Mouse (Mus musculus) megakaryocyte, embryonic 14.5 days (primary cell): ENCODE data around the gene Asna1. TPM values are rescaled to one million over a fixed set of nuclear protein-coding genes. Genes with fewer than 3 reads are reported as not detected.
A peak's percentile ranks its signal among the peaks of the same experiment; 100 is the strongest.

Experiments
- H3K27me3 ChIP-seq: replicated peaks from 2 replicates; pipeline ENCODE3; 2012; ENCODE audit warnings: inconsistent platforms
- H3K36me3 ChIP-seq: replicated peaks from 2 replicates; pipeline ENCODE3; 2012; ENCODE audit warnings: low read length, inconsistent platforms, mixed read lengths
- H3K4me1 ChIP-seq: 2 replicates; pipeline ENCODE4 v1.6.1; 2012; ENCODE audit warnings: inconsistent platforms
- H3K4me3 ChIP-seq: replicated peaks from 2 replicates; pipeline ENCODE3; 2012; ENCODE audit warnings: moderate library complexity, mild to moderate bottlenecking, inconsistent platforms
- H3K9me3 ChIP-seq: 2 replicates; pipeline ENCODE4 v1.6.1; 2012; ENCODE audit warnings: inconsistent platforms
- FLI1 ChIP-seq: IDR thresholded peaks from 2 replicates; pipeline ENCODE4 v1.6.1; 2012; ENCODE audit warnings: low read length, inconsistent platforms, mixed read lengths
- GATA1 ChIP-seq: IDR thresholded peaks from 3 replicates; pipeline ENCODE4 v1.6.1; 2012; ENCODE audit warnings: mixed read lengths, low read length, inconsistent platforms, borderline replicate concordance
- polyA plus RNA-seq: library from polyadenylated mRNA; stranded (reverse); fragments of >175 nt; gene quantifications from 2 replicates; pipeline ENCODE4 v1.2.3, GENCODE M21; 2012; ENCODE audit warnings: low replicate concordance; ENCODE audit not compliant: insufficient read depth

The Asna1 gene
- polyA plus RNA-seq, 1 experiment, result 181 TPM

GRCm38 (mm10) chr8:85021514-85022055 is 3.5 kb downstream of the Asna1 start:
- TF ChIP-seq FLI1, result no peak
- no peak for TF ChIP-seq GATA1
- no peaks in the 10 kb centered on the region for H3K9me3 ChIP-seq
- H3K36me3 ChIP-seq, result peaks cover 74% of the 10 kb centered on the region
- peaks cover 21% of the 10 kb centered on the region for H3K4me1 ChIP-seq
- no peaks in the 10 kb centered on the region for H3K27me3 ChIP-seq
- no peak overlapping the region for H3K4me3 ChIP-seq

GRCm38 (mm10) chr8:85017209-85017608 is 7.9 kb downstream of the Asna1 start:
- Histone ChIP-seq H3K9me3 (no peaks in the 10 kb centered on the region), H3K27me3 (peaks cover 30% of the 10 kb centered on the region), H3K36me3 (peaks cover 56% of the 10 kb centered on the region), H3K4me3 (no peak overlapping the region), H3K4me1 (peaks cover 15% of the 10 kb centered on the region)
- TF ChIP-seq FLI1, result no peak
- no peak for TF ChIP-seq GATA1

- peaks cover 15% of the 10 kb centered on the region for H3K4me1 ChIP-seq
- H3K36me3 ChIP-seq, result peaks cover 51% of the 10 kb centered on the region
- H3K9me3 ChIP-seq, result no peaks in the 10 kb centered on the region
- TF ChIP-seq FLI1, result no peak
- no peak for TF ChIP-seq GATA1
- H3K4me3 ChIP-seq, result no peak overlapping the region
- H3K27me3 ChIP-seq, result peaks cover 31% of the 10 kb centered on the region
Observed at GRCm38 (mm10) chr8:85016724-85017123, 8.4 kb downstream of the Asna1 start.

GRCm38 (mm10) chr8:85014431-85014830 is 10.7 kb downstream of the Asna1 start, which contains the start of gene Best2:
TSS of gene Best2 (minus strand) at chr8:85014531.
- H3K9me3 ChIP-seq, result no peaks in the 10 kb centered on the region
- H3K4me3 ChIP-seq, result peak within 1 kb of the TSS; percentile 90
- peaks cover 47% of the 10 kb centered on the region for H3K27me3 ChIP-seq
- H3K4me1 ChIP-seq, result peaks cover 26% of the 10 kb centered on the region
- H3K36me3 ChIP-seq, result peaks cover 28% of the 10 kb centered on the region
- TF ChIP-seq FLI1, result no peak
- no peak for TF ChIP-seq GATA1

GRCm38 (mm10) chr8:85013230-85013840 is 11.7 kb downstream of the Asna1 start:
- H3K36me3 ChIP-seq, result peaks cover 17% of the 10 kb centered on the region
- H3K27me3 ChIP-seq, result peaks cover 57% of the 10 kb centered on the region
- peaks cover 3% of the 10 kb centered on the region; the same call in 1 of the 2 replicates for H3K9me3 ChIP-seq
- peak overlapping the region; percentile 90 for H3K4me3 ChIP-seq
- TF ChIP-seq FLI1 (no peak), GATA1 (no peak)
- H3K4me1 ChIP-seq, result peaks cover 29% of the 10 kb centered on the region

- Histone ChIP-seq H3K9me3 (peaks cover 6% of the 10 kb centered on the region; the same call in 1 of the 2 replicates), H3K27me3 (peaks cover 72% of the 10 kb centered on the region), H3K4me3 (peak overlapping the region; percentile 78), H3K36me3 (no peaks in the 10 kb centered on the region), H3K4me1 (peaks cover 34% of the 10 kb centered on the region)
- TF ChIP-seq FLI1 (no peak), GATA1 (no peak)
Observed at GRCm38 (mm10) chr8:85011242-85011641, 13.8 kb downstream of the Asna1 start.

GRCm38 (mm10) chr8:85007686-85008085 is 17.4 kb downstream of the Asna1 start:
- peaks cover 47% of the 10 kb centered on the region for H3K27me3 ChIP-seq
- H3K36me3 ChIP-seq, result peaks cover 3% of the 10 kb centered on the region
- peaks cover 6% of the 10 kb centered on the region; the same call in 1 of the 2 replicates for H3K9me3 ChIP-seq
- peaks cover 22% of the 10 kb centered on the region for H3K4me1 ChIP-seq
- TF ChIP-seq GATA1 (no peak), FLI1 (no peak)
- H3K4me3 ChIP-seq, result no peak overlapping the region

- Histone ChIP-seq H3K27me3 (no peaks in the 10 kb centered on the region), H3K9me3 (no peaks in the 10 kb centered on the region), H3K36me3 (peaks cover 40% of the 10 kb centered on the region), H3K4me1 (peaks cover 37% of the 10 kb centered on the region), H3K4me3 (peak overlapping the region; percentile 87)
- TF ChIP-seq FLI1 (no peak), GATA1 (no peak)
Observed at GRCm38 (mm10) chr8:84997649-84998295, 27.3 kb downstream of the Asna1 start.

- TF ChIP-seq FLI1 (no peak), GATA1 (no peak)
- H3K9me3 ChIP-seq, result no peaks in the 10 kb centered on the region
- H3K36me3 ChIP-seq, result peaks cover 36% of the 10 kb centered on the region
Observed at GRCm38 (mm10) chr8:84996978-84997377, 28.1 kb downstream of the Asna1 start.

GRCm38 (mm10) chr8:84995680-84996079 is 29.4 kb downstream of the Asna1 start:
- Histone ChIP-seq H3K9me3 (no peaks in the 10 kb centered on the region), H3K36me3 (peaks cover 31% of the 10 kb centered on the region), H3K27me3 (no peaks in the 10 kb centered on the region), H3K4me3 (no peak overlapping the region), H3K4me1 (peaks cover 40% of the 10 kb centered on the region)
- no peak for TF ChIP-seq FLI1
- no peak for TF ChIP-seq GATA1

More at GRCm38 (mm10) chr8:84996978-84997377, 28.1 kb downstream of the Asna1 start:
- Histone ChIP-seq H3K27me3 (no peaks in the 10 kb centered on the region), H3K4me3 (no peak overlapping the region), H3K4me1 (peaks cover 33% of the 10 kb centered on the region)
